In genomic region chr2:73657151-73657550, GRCm38 (mm10) we compare ENCODE assay signal across 9 mouse cellular contexts.
DNase-seq lines count a peak whose midpoint lies in the region; ATAC-seq and TF ChIP-seq lines count a peak whose summit lies in the region.
"Had no signal": no experiment of that assay in that cellular context is flagged by ENCODE, and none has a peak within 500 bp of the region (broad histone marks: within the 10 kb centered on the region; RNA-seq: fewer than 3 reads in every experiment).

No protein-coding gene starts in this region.

- TF ChIP-seq CTCF in layer of hippocampus, adult 2 months (conservative IDR thresholded peaks at IDR 0.05): no peak
- no peak for TF ChIP-seq CTCF in thymus, adult 2 months (IDR thresholded peaks at IDR 0.05; ENCODE audit: borderline replicate concordance, control insufficient read depth, extremely low read depth, insufficient read depth, low read length, poor library complexity)

- H3K4me3 ChIP-seq in limb, embryonic 11.5 days (ENCODE audit: low read depth, low read length): no peak overlapping the region
- H3K4me3 ChIP-seq in limb, embryonic 10.5 days: no peak overlapping the region
- peak overlapping the region; percentile 58 for H3K4me3 ChIP-seq in layer of hippocampus, adult 2 months
- no peak overlapping the region for H3K4me3 ChIP-seq in thymus, adult 2 months (ENCODE audit: control insufficient read depth, insufficient read depth, low read length)
- H3K4me3 ChIP-seq: limb, embryonic 12.5 days had no signal

- TF ChIP-seq POLR2A in thymus, adult 2 months (IDR thresholded peaks at IDR 0.05; ENCODE audit: control insufficient read depth, extremely low read depth, insufficient read depth, low read length, poor library complexity): no peak

- ATAC-seq in limb, embryonic 11.5 days (ENCODE audit: insufficient number of reproducible peaks, low FRiP score, low TSS enrichment, low read depth): peak; percentile 47; the same call in 1 of the 2 replicates

- peaks cover 3% of the 10 kb centered on the region; the same call in 1 of the 2 replicates for H3K4me1 ChIP-seq in limb, embryonic 11.5 days (ENCODE audit: control insufficient read depth, insufficient read depth, low read length)
- H3K4me1 ChIP-seq in limb, embryonic 10.5 days: peaks cover 14% of the 10 kb centered on the region
- H3K4me1 ChIP-seq in thymus, adult 2 months (replicated peaks; ENCODE audit: control insufficient read depth, insufficient read depth, low read length): no peaks in the 10 kb centered on the region

- no peak overlapping the region for H3K27ac ChIP-seq in limb, embryonic 11.5 days (replicated peaks; ENCODE audit: low read depth, low read length)
- H3K27ac ChIP-seq in limb, embryonic 10.5 days: no peak overlapping the region
- H3K27ac ChIP-seq in layer of hippocampus, adult 2 months: peak overlapping the region; percentile 97
- no peak overlapping the region for H3K27ac ChIP-seq in thymus, adult 2 months (ENCODE audit: control insufficient read depth, insufficient read depth, low read length)
- H3K27ac ChIP-seq: limb, embryonic 12.5 days had no signal

- no peaks in the 10 kb centered on the region for H3K36me3 ChIP-seq in limb, embryonic 11.5 days (ENCODE audit: control insufficient read depth, insufficient read depth, low read length)
- H3K36me3 ChIP-seq in limb, embryonic 10.5 days: no peaks in the 10 kb centered on the region
- H3K36me3 ChIP-seq in thymus, adult 2 months (ENCODE audit: control insufficient read depth, insufficient read depth, low read length): no peaks in the 10 kb centered on the region
- H3K36me3 ChIP-seq: limb, embryonic 12.5 days had no signal

- no peak overlapping the region for H3K4me2 ChIP-seq in limb, embryonic 11.5 days (ENCODE audit: low read depth, severe bottlenecking)
- H3K4me2 ChIP-seq: limb, embryonic 12.5 days had no signal

- DNase-seq in adrenal gland, adult (ENCODE audit: inconsistent age in 2 of 2, low spot score in 1 of 2): peak; percentile 36 to 56
- DNase-seq in adrenal gland, postnatal 4 days (ENCODE audit: low spot score in 2 of 2): no peak
- no peak for DNase-seq in limb, embryonic 11.5 days (ENCODE audit: low spot score)
- DNase-seq in limb, embryonic 10.5 days (ENCODE audit: low spot score): no peak
- DNase-seq in layer of hippocampus, adult 2 months (ENCODE audit: low spot score in 2 of 2): peak; percentile 39 to 68
- DNase-seq in lung, postnatal 4 days: peak; percentile 32 to 65
- no peak for DNase-seq in thymus, adult 2 months
- DNase-seq in T-cell, adult 2 months (ENCODE audit: low spot score): no peak

- H3K9ac ChIP-seq in limb, embryonic 11.5 days (ENCODE audit: low read length): no peak overlapping the region
- H3K9ac ChIP-seq: limb, embryonic 12.5 days had no signal

- no peaks in the 10 kb centered on the region for H3K27me3 ChIP-seq in limb, embryonic 11.5 days (ENCODE audit: control insufficient read depth, insufficient read depth, low read length)
- H3K27me3 ChIP-seq in limb, embryonic 10.5 days (ENCODE audit: low read depth, poor library complexity, severe bottlenecking): no peaks in the 10 kb centered on the region
- no peaks in the 10 kb centered on the region for H3K27me3 ChIP-seq in thymus, adult 2 months (ENCODE audit: control insufficient read depth, insufficient read depth, low read length)
- H3K27me3 ChIP-seq: limb, embryonic 12.5 days had no signal

- no peaks in the 10 kb centered on the region for H3K9me3 ChIP-seq in limb, embryonic 11.5 days (ENCODE audit: control insufficient read depth, low read length)
- H3K9me3 ChIP-seq in limb, embryonic 10.5 days (replicated peaks): no peaks in the 10 kb centered on the region
- H3K9me3 ChIP-seq: limb, embryonic 12.5 days had no signal

- WGBS in limb, embryonic 11.5 days: 77% methylated on average over 7 of the region's 7 CpGs
- WGBS in limb, embryonic 10.5 days: 72% methylated on average over 7 of the region's 7 CpGs
- WGBS in thymus, adult 2 months: 87% methylated on average over 7 of the region's 7 CpGs

Comparison
In these comparisons a context has a peak if more than half of its experiments do, and no peak if none do; other contexts are left out.
1. DNase-seq: peak in adrenal gland, adult (2 of 2), layer of hippocampus, adult 2 months (2 of 2) and lung, postnatal 4 days (2 of 2); none in adrenal gland, postnatal 4 days (0 of 2), limb, embryonic 11.5 days (single experiment), limb, embryonic 10.5 days (single experiment), thymus, adult 2 months (single experiment) and T-cell, adult 2 months (single experiment).